Mouse (Mus musculus) intestine, postnatal 0 days (tissue): ENCODE measurements at regions not wholly inside any gene's neighbourhood (a gene's known extent, or its start where the extent isn't known, plus 50 kb on each side); places are given as distances from the start of the nearest gene placed in this dataset.

ENCODE experiments used
- ATAC-seq: fragments of 200-750 bp; cut with Nextera tagmentation; 2 replicates; pipeline ENCODE4 v1.8.0; 2017; ENCODE audit warnings: mild to moderate bottlenecking, moderate TSS enrichment, moderate library complexity
- H3K27ac ChIP-seq: fragments of 300-500 bp; sonication (generic); 2 replicates; pipeline ENCODE4 v1.5.1; 2014; ENCODE audit warnings: mild to moderate bottlenecking, low read depth, low read length, moderate library complexity
- H3K27me3 ChIP-seq: fragments of 300-500 bp; sonication (generic); replicated peaks from 2 replicates; pipeline ENCODE4 v1.6.1; 2014; ENCODE audit warnings: low read length, mixed read lengths; ENCODE audit not compliant: control insufficient read depth, insufficient read depth
- H3K36me3 ChIP-seq: fragments of 300-500 bp; sonication (generic); 2 replicates; pipeline ENCODE4 v1.6.1; 2014; ENCODE audit warnings: mild to moderate bottlenecking, moderate library complexity; ENCODE audit not compliant: control insufficient read depth, insufficient read depth
- H3K4me1 ChIP-seq: fragments of 300-500 bp; sonication (generic); replicated peaks from 2 replicates; pipeline ENCODE4 v1.6.1; 2014; ENCODE audit warnings: antibody characterized with exemption, low read length, mixed read lengths; ENCODE audit not compliant: control insufficient read depth, insufficient read depth
- H3K4me2 ChIP-seq: fragments of 300-500 bp; sonication (generic); replicated peaks from 2 replicates; pipeline ENCODE4 v1.6.1; 2014; ENCODE audit warnings: low read depth, mild to moderate bottlenecking, moderate library complexity
- H3K4me3 ChIP-seq: fragments of 300-500 bp; sonication (generic); 2 replicates; pipeline ENCODE4 v1.5.1; 2014; ENCODE audit warnings: low read depth, low read length
- H3K9ac ChIP-seq: fragments of 300-500 bp; sonication (generic); 2 replicates; pipeline ENCODE4 v1.6.1; 2014; ENCODE audit warnings: mild to moderate bottlenecking, low read depth, low read length
- H3K9me3 ChIP-seq: fragments of 300-500 bp; sonication (generic); 2 replicates; pipeline ENCODE4 v1.6.1; 2016; ENCODE audit warnings: mixed run types; ENCODE audit not compliant: control insufficient read depth
- CTCF ChIP-seq: sonication (generic); IDR thresholded peaks from 2 replicates; pipeline ENCODE4 v1.5.1; 2016; ENCODE audit warnings: low read depth, mild to moderate bottlenecking, control low read depth, antibody characterized with exemption, moderate library complexity
- WGBS: fragments of 180-500 bp; shearing (Covaris S2); extraction: QIAGEN DNeasy Blood & Tissue Kit; methylation state at CpG from one replicate; pipeline ENCODE4 v1.1.7; 2014; 5-methylcytosine and 5-hydroxymethylcytosine counted together

- Histone ChIP-seq H3K27ac (no peak overlapping the region), H3K9me3 (no peaks in the 10 kb centered on the region), H3K4me1 (no peaks in the 10 kb centered on the region), H3K27me3 (no peaks in the 10 kb centered on the region), H3K4me3 (no peak overlapping the region), H3K36me3 (no peaks in the 10 kb centered on the region), H3K4me2 (no peak overlapping the region), H3K9ac (no peak overlapping the region)
- TF ChIP-seq CTCF: peak; percentile 79
- ATAC-seq: no peak
These were observed 167.8 kb upstream of the Amot start for GRCm38 (mm10) chrX:145672776-145673175.

GRCm38 (mm10) chrX:145651647-145652046 is 146.7 kb upstream of the Amot start:
- 60% methylated on average over 2 of the region's 2 CpGs for WGBS
- H3K27ac ChIP-seq: no peak overlapping the region
- no peak for ATAC-seq
- H3K27me3 ChIP-seq: no peaks in the 10 kb centered on the region
- H3K4me3 ChIP-seq: no peak overlapping the region
- H3K4me2 ChIP-seq: no peak overlapping the region
- H3K9me3 ChIP-seq: no peaks in the 10 kb centered on the region
- no peak for TF ChIP-seq CTCF
- H3K9ac ChIP-seq: no peak overlapping the region
- H3K36me3 ChIP-seq: no peaks in the 10 kb centered on the region
- H3K4me1 ChIP-seq: no peaks in the 10 kb centered on the region

- no peak overlapping the region for H3K27ac ChIP-seq
- H3K9me3 ChIP-seq: no peaks in the 10 kb centered on the region
- no peak for TF ChIP-seq CTCF
- H3K4me2 ChIP-seq: no peak overlapping the region
- no peak overlapping the region for H3K9ac ChIP-seq
- no peaks in the 10 kb centered on the region for H3K4me1 ChIP-seq
- H3K36me3 ChIP-seq: no peaks in the 10 kb centered on the region
- no peak for ATAC-seq
- H3K4me3 ChIP-seq: no peak overlapping the region
- 52% methylated on average over 3 of the region's 3 CpGs for WGBS
- H3K27me3 ChIP-seq: no peaks in the 10 kb centered on the region
These were observed 114.7 kb upstream of the Amot start for GRCm38 (mm10) chrX:145619649-145620048.

- H3K9ac ChIP-seq: no peak overlapping the region
- H3K4me1 ChIP-seq: no peaks in the 10 kb centered on the region
- no peak overlapping the region for H3K27ac ChIP-seq
- no peaks in the 10 kb centered on the region for H3K27me3 ChIP-seq
- H3K4me3 ChIP-seq: no peak overlapping the region
- no peaks in the 10 kb centered on the region for H3K9me3 ChIP-seq
- no peaks in the 10 kb centered on the region for H3K36me3 ChIP-seq
- no peak overlapping the region for H3K4me2 ChIP-seq
- TF ChIP-seq CTCF: no peak
- ATAC-seq: no peak
- 87% methylated on average over 10 of the region's 10 CpGs for WGBS
These were observed 97.1 kb upstream of the Amot start for GRCm38 (mm10) chrX:145602085-145602484.

- Histone ChIP-seq H3K27ac (no peak overlapping the region), H3K9ac (no peak overlapping the region), H3K27me3 (no peaks in the 10 kb centered on the region), H3K4me1 (no peaks in the 10 kb centered on the region), H3K9me3 (no peaks in the 10 kb centered on the region), H3K4me2 (no peak overlapping the region), H3K4me3 (no peak overlapping the region), H3K36me3 (no peaks in the 10 kb centered on the region)
- ATAC-seq: no peak
- TF ChIP-seq CTCF: no peak
- WGBS: 42% methylated on average over 1 of the region's 1 CpGs
These were observed 85.8 kb upstream of the Amot start for GRCm38 (mm10) chrX:145590733-145591132.

- ATAC-seq: peak; percentile 41; the same call in 1 of the 2 replicates
- Histone ChIP-seq H3K27me3 (no peaks in the 10 kb centered on the region), H3K4me2 (no peak overlapping the region), H3K4me1 (no peaks in the 10 kb centered on the region), H3K27ac (no peak overlapping the region), H3K36me3 (no peaks in the 10 kb centered on the region), H3K9ac (no peak overlapping the region), H3K4me3 (no peak overlapping the region), H3K9me3 (no peaks in the 10 kb centered on the region)
- TF ChIP-seq CTCF: no peak
- 73% methylated on average over 3 of the region's 3 CpGs for WGBS
These were observed 62.5 kb upstream of the Amot start for GRCm38 (mm10) chrX:145567528-145567927.

GRCm38 (mm10) chrX:145567073-145567472 is 62.1 kb upstream of the Amot start:
- Histone ChIP-seq H3K27me3 (no peaks in the 10 kb centered on the region), H3K36me3 (no peaks in the 10 kb centered on the region), H3K9ac (no peak overlapping the region), H3K4me2 (no peak overlapping the region), H3K27ac (no peak overlapping the region), H3K9me3 (no peaks in the 10 kb centered on the region), H3K4me3 (no peak overlapping the region), H3K4me1 (no peaks in the 10 kb centered on the region)
- ATAC-seq: peak; percentile 85
- 38% methylated on average over 2 of the region's 2 CpGs for WGBS
- no peak for TF ChIP-seq CTCF
